Mouse (Mus musculus) ES-CJ7 (cell line): Measurements from ENCODE around the gene Cntn4.
A peak's percentile ranks its signal among the peaks of the same experiment; 100 is the strongest.

Source experiments
- DNase-seq: peaks from one replicate; pipeline ENCODE4 v3.0.0; 2011; ENCODE audit warnings: low read depth, low spot score

The Cntn4 gene

GRCm38 (mm10) chr6:106643026-106643425, 965.6 kb downstream of the Cntn4 start:
- no peak for DNase-seq

GRCm38 (mm10) chr6:106645496-106646211, 968.2 kb downstream of the Cntn4 start:
- DNase-seq, result peak; percentile 81

GRCm38 (mm10) chr6:106646945-106647344, 969.5 kb downstream of the Cntn4 start:
- DNase-seq, result peak; percentile 91

GRCm38 (mm10) chr6:106663780-106664651, 986.6 kb downstream of the Cntn4 start:
- DNase-seq, result peak; percentile 79

GRCm38 (mm10) chr6:106675581-106675980, 998.1 kb downstream of the Cntn4 start:
- DNase-seq, result no peak

GRCm38 (mm10) chr6:106701931-106702330, 1024.5 kb downstream of the Cntn4 start:
- DNase-seq, result no peak

- DNase-seq, result no peak
Observed at GRCm38 (mm10) chr6:106705506-106706035, 1028.1 kb downstream of the Cntn4 start.

- no peak for DNase-seq
Observed at GRCm38 (mm10) chr6:106725642-106726041, 1048.2 kb downstream of the Cntn4 start.

GRCm38 (mm10) chr6:106726078-106726477, 1048.6 kb downstream of the Cntn4 start:
- no peak for DNase-seq

- DNase-seq, result no peak
Observed at GRCm38 (mm10) chr6:106727703-106728102, 1050.2 kb downstream of the Cntn4 start.

GRCm38 (mm10) chr6:106729682-106730314, 1052.3 kb downstream of the Cntn4 start:
- no peak for DNase-seq

GRCm38 (mm10) chr6:106732563-106732962, 1055.1 kb downstream of the Cntn4 start:
- DNase-seq, result no peak

- no peak for DNase-seq
Observed at GRCm38 (mm10) chr6:106738229-106738628, 1060.8 kb downstream of the Cntn4 start.

GRCm38 (mm10) chr6:106740244-106740825, 1062.9 kb downstream of the Cntn4 start:
- no peak for DNase-seq

GRCm38 (mm10) chr6:106743556-106744233, 1066.2 kb downstream of the Cntn4 start:
- no peak for DNase-seq

- DNase-seq, result no peak
Observed at GRCm38 (mm10) chr6:106745673-106746394, 1068.4 kb downstream of the Cntn4 start.

- DNase-seq, result no peak
Observed at GRCm38 (mm10) chr6:106747251-106747650, 1069.8 kb downstream of the Cntn4 start.

GRCm38 (mm10) chr6:106747804-106748203, 1070.3 kb downstream of the Cntn4 start:
- no peak for DNase-seq
